Mouse (Mus musculus): ENCODE measurements around the gene Supt7l. TPM values are rescaled to one million over a fixed set of nuclear protein-coding genes. Genes with fewer than 3 reads are reported as not detected.
"Not testable (repeated sequence)": the region's sequence is repeated elsewhere in the genome, so short reads cannot be mapped to it uniquely, and the experiment has no call there.

The Supt7l gene
- total RNA-seq (2021): 10 to 100 TPM; 19.1 to 19.8 TPM
- long read RNA-seq, experiment 1, transcript Supt7l-201 (5 exons, 2,693 nt): major isoform, 17 of 28 reads
- long read RNA-seq, experiment 1, partial matches to known transcripts: 5 of 28 reads
- long read RNA-seq, experiment 1, other reads (novel, unspliced or antisense): 6 of 28 reads
- long read RNA-seq, experiment 2, partial matches to known transcripts: 1 of 7 reads
- long read RNA-seq, experiment 2, other reads (novel, unspliced or antisense): 1 of 7 reads

GRCm38 (mm10) chr5:31527707-31528106 is at the start of gene Supt7l:
Gene Supt7l, minus strand, starts transcription at chr5:31527807.
- not testable (repeated sequence) for DNase-seq

- peak; percentile 86 to 89 for DNase-seq
These were observed 49.0 kb upstream of the Supt7l start for GRCm38 (mm10) chr5:31576539-31576975.

DNA sequence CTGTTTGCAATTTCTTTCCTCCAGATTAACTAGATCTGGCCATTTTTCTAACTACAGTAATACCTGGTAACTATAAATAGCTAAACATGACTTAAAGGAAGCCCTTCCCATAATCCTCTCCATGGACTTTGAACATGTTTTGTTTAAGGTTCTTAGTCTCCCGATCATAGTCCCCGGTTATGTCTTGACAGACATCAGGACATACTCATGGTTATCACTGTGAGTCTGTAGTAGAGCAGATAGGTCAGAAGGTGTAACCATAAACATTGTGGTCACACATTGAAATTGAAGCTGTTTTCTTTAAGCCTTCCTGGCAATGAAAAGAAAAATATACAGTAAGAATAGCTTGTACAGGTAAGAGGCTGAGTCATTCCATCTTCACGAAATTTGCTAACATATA is 46.1 kb upstream of the Supt7l start:
- DNase-seq: no peak

GRCm38 (mm10) chr5:31571023-31571608 is 43.5 kb upstream of the Supt7l start:
- DNase-seq: peak; percentile 67 to 73

DNA sequence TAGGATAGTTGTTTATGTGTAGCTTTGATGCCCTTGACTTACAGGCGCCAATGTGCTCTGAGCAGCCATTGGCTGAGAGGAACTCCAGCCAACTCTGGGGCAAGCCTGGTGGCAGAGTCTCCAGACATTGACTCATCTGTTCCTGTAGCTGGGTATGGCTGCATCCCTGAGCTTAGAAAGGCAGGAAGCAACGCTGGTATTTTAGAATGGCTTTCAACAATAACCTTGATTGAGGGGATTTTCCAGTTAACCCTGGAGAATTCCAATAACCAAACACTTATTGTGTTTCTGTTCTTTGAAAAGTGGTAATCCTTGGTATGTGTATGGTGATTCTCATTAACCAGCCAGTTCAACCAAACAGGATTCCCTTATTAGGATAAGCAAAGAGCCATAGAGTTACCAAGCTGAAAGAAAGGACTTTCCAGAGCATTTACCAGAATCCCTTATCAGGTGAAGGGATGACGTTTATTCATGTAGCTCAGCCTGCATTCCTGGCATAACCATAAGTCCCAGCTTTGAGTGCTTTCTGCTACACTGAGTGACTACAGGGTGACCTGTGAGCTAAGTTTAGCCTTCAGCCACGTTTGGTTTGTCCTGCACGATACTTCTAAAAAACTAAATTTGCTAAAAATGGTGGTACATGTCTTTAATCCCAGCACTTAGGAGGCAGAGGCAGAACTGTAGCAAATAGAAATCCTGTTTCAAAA is 40.5 kb upstream of the Supt7l start:
- DNase-seq: peak; percentile 44 to 57

DNA sequence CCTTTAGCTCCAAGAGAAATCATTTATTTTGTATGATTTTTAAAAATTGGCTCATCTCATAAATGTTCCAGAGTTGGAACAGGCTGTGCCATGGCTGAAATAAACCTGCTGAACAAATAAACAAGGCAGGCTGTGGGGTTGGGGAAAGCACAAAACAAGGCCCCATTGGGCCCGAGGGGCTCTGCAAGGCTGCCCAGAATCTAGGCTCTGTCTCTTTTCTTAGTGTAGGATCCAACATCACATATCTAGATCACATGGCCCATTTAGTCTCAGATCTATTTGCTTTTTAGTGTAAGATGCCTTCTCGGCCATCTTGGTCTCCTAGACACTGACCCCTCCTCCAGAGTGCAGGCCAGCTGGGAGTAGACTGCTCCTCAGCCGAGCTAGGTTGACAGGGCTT is 38.9 kb upstream of the Supt7l start:
- no peak for DNase-seq

- DNase-seq: no peak
These were observed 38.4 kb upstream of the Supt7l start for GRCm38 (mm10) chr5:31566026-31566425.

GRCm38 (mm10) chr5:31564976-31565375 is 37.4 kb upstream of the Supt7l start:
- DNase-seq: peak; percentile 47 to 49

GRCm38 (mm10) chr5:31563905-31564304 is 36.3 kb upstream of the Supt7l start:
- DNase-seq: no peak

GRCm38 (mm10) chr5:31563496-31563895 is 35.9 kb upstream of the Supt7l start:
- peak; percentile 79 to 84 for DNase-seq

DNA sequence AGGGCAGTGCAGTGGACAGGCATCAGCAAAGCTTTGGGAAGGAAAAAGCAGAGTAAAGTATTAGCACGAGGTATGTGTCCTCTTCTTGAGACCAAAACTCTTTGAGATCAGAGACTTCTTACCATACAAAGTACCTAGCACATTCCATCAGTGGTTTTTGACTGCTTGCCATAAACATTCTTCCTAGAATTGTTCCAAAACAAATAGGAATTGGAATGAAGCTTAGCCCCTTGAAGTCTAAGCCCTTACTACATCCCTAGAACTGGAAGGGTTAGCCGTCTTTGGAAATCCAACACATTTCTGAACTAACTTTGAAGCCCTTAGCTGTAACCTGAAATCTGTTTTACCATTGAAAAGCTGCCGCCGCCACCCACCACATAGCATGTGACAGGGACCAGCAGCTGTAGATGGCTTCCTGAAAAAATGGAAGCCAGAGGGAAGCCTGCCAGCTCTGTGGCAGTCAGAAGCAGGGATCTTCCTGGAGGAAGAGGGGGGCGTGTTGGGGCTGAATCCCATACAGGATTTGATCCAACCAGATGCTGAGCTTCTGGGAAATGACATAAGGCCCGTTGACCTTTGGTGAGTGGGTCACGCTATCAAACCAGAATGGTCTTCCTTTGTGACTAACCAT is 34.5 kb upstream of the Supt7l start:
- peak; percentile 46 to 52 for DNase-seq

- no peak for DNase-seq
These were observed 32.7 kb upstream of the Supt7l start for GRCm38 (mm10) chr5:31560352-31560751.

DNA sequence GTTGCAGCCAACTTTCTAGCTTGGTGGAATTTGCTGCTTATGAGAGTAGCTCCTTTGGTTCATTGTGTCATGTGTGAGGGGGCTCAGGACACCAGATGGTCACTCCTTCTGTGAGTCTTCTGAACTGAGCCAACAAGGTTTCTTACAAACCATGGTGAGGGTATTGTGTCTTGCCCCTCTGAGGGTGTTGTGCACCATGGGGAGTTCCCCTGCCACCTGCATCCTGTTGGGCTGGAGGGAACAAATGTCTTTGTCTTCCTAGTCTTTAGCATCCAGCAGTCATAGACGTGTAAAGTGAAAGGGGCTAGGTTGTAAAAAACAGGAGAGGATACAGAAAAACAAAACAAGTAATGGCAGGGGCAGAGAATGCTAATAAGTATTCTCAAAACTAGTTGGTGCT is 31.8 kb upstream of the Supt7l start:
- DNase-seq: no peak

- DNase-seq: no peak
These were observed 7.6 kb upstream of the Supt7l start for GRCm38 (mm10) chr5:31535228-31535627.

GRCm38 (mm10) chr5:31528560-31528959 is 953 bp upstream of the Supt7l start:
- DNase-seq: no peak

- peak in 1 of 2 experiments; percentile 2 for DNase-seq
These were observed 408 bp downstream of the Supt7l start for GRCm38 (mm10) chr5:31527117-31527680.

GRCm38 (mm10) chr5:31526354-31527116 is 1.1 kb downstream of the Supt7l start, which contains the start of gene Slc4a1ap:
Gene Slc4a1ap, plus strand, starts transcription at chr5:31526995.
- peak; percentile 74 to 82 for DNase-seq

DNA sequence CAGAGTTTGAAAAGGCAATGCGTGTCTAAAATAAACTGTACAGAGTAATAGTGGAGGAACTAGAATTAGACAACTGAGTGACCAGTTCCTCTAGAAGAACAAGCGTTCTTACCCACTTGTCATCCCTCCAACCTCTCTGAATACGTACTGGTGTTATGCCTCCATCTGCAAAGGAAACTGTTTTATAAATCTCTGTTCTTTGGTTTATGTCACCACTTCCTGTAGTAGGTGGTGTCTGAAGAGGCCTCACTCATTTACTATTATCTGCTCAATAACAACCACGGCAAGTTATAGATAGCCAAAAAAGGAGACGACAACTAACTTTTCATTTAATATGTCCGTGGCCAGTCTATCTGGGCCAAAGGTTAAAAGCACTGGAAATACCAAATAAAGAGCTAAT is 7.1 kb downstream of the Supt7l start:
- no peak for DNase-seq

- no peak for DNase-seq
These were observed 15.1 kb downstream of the Supt7l start for GRCm38 (mm10) chr5:31512481-31512880.

DNA sequence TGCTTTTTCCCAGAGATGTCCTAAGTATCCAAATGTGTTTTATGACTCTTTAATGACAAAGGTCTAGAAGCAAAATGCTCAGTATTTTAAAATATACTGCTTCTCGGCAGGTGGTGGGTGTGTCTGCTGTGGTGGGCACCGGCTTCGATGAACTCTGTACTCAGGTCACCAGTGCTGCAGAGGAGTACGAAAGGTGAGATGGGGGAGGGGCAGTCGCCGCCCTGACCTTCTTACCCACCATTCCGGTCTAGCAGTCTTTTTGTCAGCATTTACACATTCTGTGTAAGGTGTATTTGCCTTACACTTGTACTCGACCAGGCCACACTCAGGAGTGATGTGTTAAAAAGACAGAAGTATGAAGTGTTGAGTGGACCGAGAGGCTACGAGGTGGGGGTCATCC is 22.8 kb downstream of the Supt7l start:
- DNase-seq: no peak

DNA sequence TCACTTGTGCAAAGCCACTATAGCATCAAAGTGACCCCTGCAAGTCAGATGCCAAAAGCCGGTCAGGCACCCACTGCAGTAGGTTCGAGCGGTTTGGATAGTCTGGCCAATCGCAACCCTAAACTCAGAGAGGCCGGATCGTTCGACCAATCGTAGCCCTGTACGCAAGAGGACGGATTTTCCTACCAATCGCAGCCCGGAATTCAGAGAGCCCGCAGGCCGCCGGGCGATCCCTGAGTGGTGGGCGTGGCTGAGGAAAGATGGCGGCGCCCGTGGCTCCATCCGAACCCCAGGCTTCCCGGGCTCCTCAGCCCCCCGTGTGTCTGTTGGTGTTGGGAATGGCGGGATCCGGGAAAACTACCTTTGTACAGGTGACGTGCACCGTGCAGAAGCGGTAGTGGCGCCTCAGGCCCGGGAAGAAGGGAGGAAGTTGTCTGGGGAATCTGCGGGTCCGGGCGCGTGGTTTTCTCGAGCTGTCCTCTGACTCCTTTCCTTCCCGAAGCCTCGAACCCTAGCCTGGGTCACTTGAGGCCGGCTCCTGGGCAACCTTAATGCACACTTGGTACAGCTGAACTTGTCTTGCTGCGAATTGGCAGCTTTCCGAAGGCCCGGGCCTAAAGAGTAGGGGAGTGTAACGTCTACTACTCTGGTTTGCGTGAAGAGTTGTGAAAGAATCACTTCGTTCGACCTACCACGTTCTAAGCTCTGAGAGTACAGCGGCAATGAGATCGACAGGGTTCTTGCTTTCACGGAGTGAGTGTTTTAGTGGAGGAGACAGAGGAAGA is 32.9 kb downstream of the Supt7l start, which contains the start of gene Gpn1:
TSS of gene Gpn1 (plus strand) at position 229 of the 785 bp plus-strand sequence.
- DNase-seq: peak; percentile 94 to 95

All from adrenal gland, postnatal 36 days (tissue).